Mouse (Mus musculus): ENCODE data around the gene Kars.
A peak's percentile ranks its signal among the peaks of the same experiment; 100 is the strongest.

Kars gene

DNA sequence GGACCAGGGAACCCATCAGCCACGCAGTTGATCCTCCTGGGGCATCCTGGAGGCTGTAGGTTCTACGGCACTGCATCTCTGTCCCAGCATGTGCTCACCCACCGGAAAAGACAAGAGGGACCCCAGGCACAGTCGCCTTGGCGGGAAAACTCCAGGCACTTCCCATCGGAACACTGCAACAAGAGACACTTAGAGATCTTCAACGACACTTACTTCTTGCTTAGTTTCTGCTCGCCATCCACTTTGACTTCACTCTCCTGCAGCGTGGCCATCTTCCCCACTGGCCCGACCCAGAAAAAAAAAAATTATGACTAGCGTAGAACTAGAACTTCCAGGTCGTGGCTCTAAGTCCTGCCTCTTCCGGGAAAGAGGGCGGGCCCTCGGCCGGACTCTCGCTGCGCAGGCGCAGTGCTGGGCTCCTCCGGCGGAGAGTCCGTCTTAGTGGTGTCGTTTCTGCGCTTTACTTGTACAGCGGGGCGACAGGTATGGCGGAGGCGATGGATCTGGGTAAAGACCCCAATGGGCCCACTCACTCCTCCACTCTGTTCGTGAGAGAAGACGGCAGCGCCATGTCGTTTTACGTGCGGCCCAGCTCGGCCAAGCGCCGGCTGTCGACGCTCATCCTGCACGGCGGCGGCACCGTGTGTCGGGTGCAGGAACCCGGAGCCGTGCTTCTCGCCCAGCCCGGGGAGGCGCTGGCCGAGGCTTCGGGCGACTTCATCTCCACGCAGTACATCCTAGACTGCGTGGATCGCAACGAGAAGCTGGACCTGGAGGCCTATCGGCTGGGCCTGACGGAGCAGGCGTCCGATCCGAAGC, at the start of gene Kars, which contains the start of gene Terf2ip:
TSS of gene Kars (minus strand) at position 327 of the 819 bp plus-strand sequence.
TSS of gene Terf2ip (plus strand) at position 402 of the 819 bp plus-strand sequence.
- peak; percentile 93 for DNase-seq (ENCODE audit: low spot score in 2 of 2)

GRCm38 (mm10) chr8:112054456-112054855, 43.3 kb upstream of the Kars start:
- DNase-seq (ENCODE audit: low spot score in 2 of 2) = no peak

GRCm38 (mm10) chr8:112051537-112051936, 40.4 kb upstream of the Kars start:
- no peak for DNase-seq (ENCODE audit: low spot score in 2 of 2)

- no peak for DNase-seq (ENCODE audit: low spot score in 2 of 2)
These were observed 38.9 kb upstream of the Kars start for GRCm38 (mm10) chr8:112049984-112050383.

DNA sequence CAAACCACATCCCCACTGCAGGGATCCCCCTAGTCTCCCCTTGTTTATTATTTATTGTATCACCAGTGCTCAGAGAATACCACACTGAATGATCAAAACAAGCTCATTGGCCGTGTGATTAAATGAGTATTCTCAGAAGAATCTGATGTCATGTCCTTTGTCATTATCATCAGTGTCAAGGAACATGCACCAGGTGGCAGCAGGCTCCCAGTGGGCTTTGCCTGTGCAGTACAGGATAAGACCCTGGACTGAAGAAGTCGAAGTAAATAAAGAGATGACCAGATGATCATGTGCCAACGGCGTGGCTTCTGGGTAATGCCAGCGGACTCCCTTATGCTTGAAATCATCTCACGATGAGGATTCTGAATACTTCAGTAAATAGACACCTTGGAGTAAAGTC, 37.2 kb upstream of the Kars start:
- no peak for DNase-seq (ENCODE audit: low spot score in 2 of 2)

DNA sequence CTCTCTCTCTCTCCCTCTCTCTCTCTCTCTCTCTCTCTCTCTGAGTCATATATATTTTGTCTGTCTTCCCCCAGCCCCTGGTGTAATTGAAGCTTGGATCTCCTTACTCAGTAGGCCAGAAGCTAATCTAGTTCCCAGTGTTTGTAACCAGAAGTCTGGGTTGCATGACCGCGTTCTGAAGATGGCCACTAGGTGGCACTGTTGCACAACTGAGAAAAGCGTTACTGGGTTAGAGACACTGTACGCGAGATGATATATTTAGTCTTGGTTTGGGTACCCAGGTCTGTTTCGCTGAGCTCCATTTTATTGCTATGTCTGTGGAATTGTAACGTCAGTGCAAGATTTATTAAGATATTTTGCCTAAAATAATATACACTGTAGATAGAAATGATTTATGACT, 34.8 kb upstream of the Kars start:
- DNase-seq (ENCODE audit: low spot score in 2 of 2) = peak; percentile 68 to 71

- DNase-seq (ENCODE audit: low spot score in 2 of 2) = no peak
These were observed 34.1 kb upstream of the Kars start for GRCm38 (mm10) chr8:112045182-112045581.

GRCm38 (mm10) chr8:112037521-112037920, 26.4 kb upstream of the Kars start:
- no peak for DNase-seq (ENCODE audit: low spot score in 2 of 2)

DNA sequence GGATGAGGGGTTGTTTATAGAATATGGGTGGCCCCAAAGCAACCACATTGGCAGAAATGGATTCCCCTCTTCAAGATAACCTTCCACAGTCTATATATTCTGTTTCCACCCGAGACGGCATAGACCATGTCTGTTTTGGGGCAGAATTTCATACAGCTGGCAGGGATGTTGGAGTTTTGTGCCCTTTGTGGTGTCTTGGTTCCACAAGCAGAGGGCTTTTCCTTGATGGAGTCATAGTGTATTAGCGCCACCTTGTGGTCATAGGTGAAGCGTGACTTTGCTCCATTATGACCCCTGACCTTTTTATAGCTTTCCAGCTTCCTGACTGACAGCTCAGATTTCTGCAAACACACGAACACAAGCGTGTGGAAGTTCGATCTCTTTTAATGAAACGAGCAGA, 23.5 kb upstream of the Kars start:
- peak in 1 of 2 experiments; percentile 17 for DNase-seq (ENCODE audit: low spot score in 2 of 2)

- no peak for DNase-seq (ENCODE audit: low spot score in 2 of 2)
These were observed 21.9 kb upstream of the Kars start for GRCm38 (mm10) chr8:112033071-112033470.

GRCm38 (mm10) chr8:112030663-112031062, 19.5 kb upstream of the Kars start:
- DNase-seq (ENCODE audit: low spot score in 2 of 2) = no peak

GRCm38 (mm10) chr8:112029455-112029854, 18.3 kb upstream of the Kars start:
- DNase-seq (ENCODE audit: low spot score in 2 of 2) = no peak

DNA sequence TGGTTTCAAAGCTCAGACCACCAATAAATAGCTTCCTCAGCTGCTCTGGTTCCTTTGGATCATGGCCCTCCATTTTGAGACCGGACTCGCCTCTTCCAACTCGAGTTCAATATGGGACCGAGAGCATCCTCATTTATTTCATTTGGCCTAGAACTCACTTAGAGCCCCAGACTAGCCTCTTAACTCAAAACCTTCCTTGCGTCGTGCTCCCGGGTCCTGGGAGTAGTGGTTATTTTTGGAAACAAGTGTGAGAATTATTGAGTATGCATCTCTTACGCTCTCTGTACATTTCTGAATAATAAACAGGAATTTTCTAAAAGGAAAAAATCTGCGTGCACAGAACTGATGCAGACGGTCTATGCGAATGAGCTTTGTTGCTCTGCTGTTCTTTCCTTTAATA, 3.8 kb upstream of the Kars start, which contains the start of gene Gm6793:
TSS of gene Gm6793 (minus strand) at position 101 of the 400 bp plus-strand sequence.
- no peak for DNase-seq (ENCODE audit: low spot score in 2 of 2)

- peak; percentile 32 to 36 for DNase-seq (ENCODE audit: low spot score in 2 of 2)
These were observed 706 bp upstream of the Kars start for GRCm38 (mm10) chr8:112011816-112012242.

DNA sequence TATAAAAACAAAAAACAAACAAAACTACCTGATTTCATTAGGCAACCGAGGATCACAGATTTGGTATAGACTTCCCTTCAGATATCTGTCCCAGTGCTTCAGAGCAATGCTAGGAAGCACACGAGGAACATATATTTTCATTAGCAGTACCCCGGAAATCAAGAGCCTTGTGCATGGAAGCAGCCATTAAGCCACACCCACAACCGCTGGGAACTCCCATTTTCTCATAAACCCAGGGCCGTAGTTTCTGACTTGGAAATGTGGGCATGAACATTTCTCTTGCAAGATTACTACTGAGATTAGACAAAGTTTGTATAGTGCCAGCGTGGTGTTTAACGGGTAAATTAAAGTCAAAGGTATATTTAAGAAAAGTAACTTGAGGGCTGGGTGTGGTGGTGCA, 1.6 kb downstream of the Kars start:
- DNase-seq (ENCODE audit: low spot score in 2 of 2) = no peak

DNA sequence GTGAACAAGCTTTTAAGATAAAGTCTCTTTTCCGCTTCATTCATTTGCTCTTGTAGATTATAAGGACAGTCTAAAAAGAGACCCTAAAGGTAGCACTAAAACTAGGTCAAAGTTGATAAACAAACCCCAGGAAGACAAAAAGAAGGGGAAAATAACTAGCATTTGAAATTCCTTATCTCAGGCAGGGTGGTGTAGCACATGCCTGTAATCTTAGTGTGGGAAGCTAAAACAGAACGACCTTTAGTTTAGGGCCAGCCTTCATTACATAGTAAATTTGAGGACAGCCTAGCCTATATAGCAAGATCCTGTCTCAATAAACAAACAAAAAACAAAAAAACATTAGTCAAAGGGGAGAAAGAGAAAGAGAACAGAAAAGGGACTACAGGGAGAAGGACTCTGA, 3.5 kb downstream of the Kars start:
- no peak for DNase-seq (ENCODE audit: low spot score in 2 of 2)

DNA sequence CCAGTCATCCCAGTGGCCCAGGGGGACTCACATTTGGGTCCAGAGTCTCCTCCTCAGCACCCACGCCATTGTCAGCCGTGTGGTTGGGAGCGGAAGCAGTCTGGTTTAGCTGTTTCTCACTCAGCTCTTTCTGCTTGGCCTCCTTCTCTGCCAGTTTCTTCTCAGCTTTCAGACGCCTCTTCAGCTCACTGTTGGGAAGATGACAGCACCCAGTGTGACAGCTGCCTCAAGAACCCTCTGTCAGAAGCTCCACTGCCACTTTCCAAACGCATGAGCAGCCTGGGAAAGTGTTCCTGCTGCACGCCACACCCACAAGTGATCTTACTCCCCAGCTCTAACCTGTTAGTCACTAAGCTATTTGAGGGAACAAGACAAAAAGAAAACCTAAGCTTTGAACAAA, 5.5 kb downstream of the Kars start:
- DNase-seq (ENCODE audit: low spot score in 2 of 2) = no peak

GRCm38 (mm10) chr8:112004754-112005153, 6.4 kb downstream of the Kars start:
- DNase-seq (ENCODE audit: low spot score in 2 of 2) = no peak

DNA sequence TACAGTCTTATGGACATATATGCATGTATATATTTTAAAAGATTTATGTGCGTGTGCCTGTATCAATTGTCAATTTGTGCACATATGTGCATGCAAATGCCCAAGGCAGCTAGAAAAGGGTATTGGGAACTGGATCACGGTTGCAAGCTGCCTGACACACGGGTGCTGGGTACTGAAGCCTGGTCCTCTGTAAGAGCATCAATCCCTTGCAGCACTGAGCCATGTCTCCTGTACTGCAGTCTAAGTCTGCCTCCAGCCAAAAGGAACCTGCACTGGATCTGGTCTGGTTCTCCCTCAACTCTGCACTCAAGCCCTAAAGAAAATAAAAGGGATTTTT, 18.5 kb downstream of the Kars start:
- no peak for DNase-seq (ENCODE audit: low spot score in 2 of 2)

- peak; percentile 65 to 88 for DNase-seq (ENCODE audit: low spot score in 2 of 2)
These were observed 19.0 kb downstream of the Kars start, which contains the start of gene Adat1 for GRCm38 (mm10) chr8:111992013-111992702. TSS of gene Adat1 (minus strand) at chr8:111992302.

DNA sequence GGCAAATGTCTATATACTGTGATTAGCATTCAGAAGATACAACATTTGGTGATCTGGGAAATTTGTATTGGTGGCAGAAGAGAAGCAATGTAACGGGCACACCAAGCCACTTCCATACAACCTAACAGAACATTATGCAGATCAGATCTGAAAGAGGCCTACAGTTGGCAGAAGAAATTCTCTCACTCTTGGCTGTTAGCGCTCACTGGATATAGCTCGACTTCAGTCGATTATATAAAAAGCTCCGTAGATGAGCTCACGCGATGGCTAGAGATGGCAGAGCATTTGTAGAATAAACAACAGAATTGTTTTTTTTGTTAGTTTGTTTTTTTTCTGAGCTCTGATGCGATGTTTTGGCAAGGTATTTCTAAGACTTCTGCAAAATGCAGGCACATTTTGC, 19.8 kb downstream of the Kars start:
- DNase-seq (ENCODE audit: low spot score in 2 of 2) = no peak

- peak; percentile 65 to 68 for DNase-seq (ENCODE audit: low spot score in 2 of 2)
These were observed 21.2 kb downstream of the Kars start for GRCm38 (mm10) chr8:111989911-111990310.

- DNase-seq (ENCODE audit: low spot score in 2 of 2) = no peak
These were observed 26.6 kb downstream of the Kars start for GRCm38 (mm10) chr8:111984511-111984910.

Data from urinary bladder, postnatal 36 days (tissue).